Mouse (Mus musculus) liver, embryonic 14.5 days (tissue): ENCODE measurements around the gene Tmco1. TPM values are rescaled to one million over a fixed set of nuclear protein-coding genes. Genes with fewer than 3 reads are reported as not detected.

Source experiments
- ATAC-seq: fragments of 200-750 bp; cut with Nextera tagmentation; 2 replicates; pipeline ENCODE4 v1.8.0; 2017; ENCODE audit warnings: moderate number of reproducible peaks, mild to moderate bottlenecking, moderate library complexity; ENCODE audit not compliant: insufficient read depth
- DNase-seq, 3 experiments: peaks; one replicate each; pipeline ENCODE4 v3.0.0-alpha.2; 2012 to 2013; ENCODE audit warnings: low read depth in 3 of 3, low spot score in 3 of 3
- H3K27ac ChIP-seq: fragments of 300-500 bp; sonication (generic); 2 replicates; pipeline ENCODE4 v1.5.1; 2014; ENCODE audit warnings: moderate library complexity, mild to moderate bottlenecking, control low read depth, inconsistent platforms
- H3K27me3 ChIP-seq: fragments of 300-500 bp; sonication (generic); 2 replicates; pipeline ENCODE4 v1.6.1; 2014; ENCODE audit warnings: mild to moderate bottlenecking, low read length, moderate library complexity; ENCODE audit not compliant: control insufficient read depth, insufficient read depth
- H3K36me3 ChIP-seq: fragments of 300-500 bp; sonication (generic); replicated peaks from 2 replicates; pipeline ENCODE4 v1.6.1; 2014; ENCODE audit warnings: low read depth; ENCODE audit not compliant: control insufficient read depth, insufficient read depth
- H3K4me1 ChIP-seq, 2 experiments: fragments of 200-500 bp in 1 of 2; fragments of 300-500 bp in 1 of 2; sonication (generic) in 1 of 2; replicated peaks; 2 replicates each; pipeline ENCODE4 v1.6.1; 2012 to 2014; ENCODE audit warnings: antibody characterized with exemption in 1 of 2, inconsistent platforms in 1 of 2, low read length in 1 of 2; ENCODE audit not compliant: control insufficient read depth in 2 of 2, insufficient read depth in 2 of 2
- H3K4me2 ChIP-seq: fragments of 300-500 bp; sonication (generic); 2 replicates; pipeline ENCODE4 v1.6.1; 2014; ENCODE audit warnings: low read depth, mild to moderate bottlenecking, control low read depth, moderate library complexity
- H3K4me3 ChIP-seq, 2 experiments: fragments of 200-500 bp in 1 of 2; fragments of 300-500 bp in 1 of 2; sonication (generic) in 1 of 2; 2 replicates each; pipeline ENCODE4 v1.5.1; 2012 to 2014; ENCODE audit warnings: low read depth in 2 of 2, low read length in 2 of 2, mild to moderate bottlenecking in 2 of 2, control low read depth in 1 of 2, inconsistent platforms in 1 of 2, moderate library complexity in 1 of 2; ENCODE audit not compliant: insufficient read depth in 1 of 2
- H3K9ac ChIP-seq: fragments of 300-500 bp; sonication (generic); replicated peaks from 2 replicates; pipeline ENCODE4 v1.6.1; 2014; ENCODE audit warnings: mild to moderate bottlenecking, control low read depth, moderate library complexity
- H3K9me3 ChIP-seq: fragments of 300-500 bp; sonication (generic); 2 replicates; pipeline ENCODE4 v1.6.1; 2016; ENCODE audit warnings: low read length, mixed read lengths; ENCODE audit not compliant: control insufficient read depth
- CTCF ChIP-seq: IDR thresholded peaks from 2 replicates; pipeline ENCODE4 v1.5.1; 2016; ENCODE audit warnings: antibody characterized with exemption, low read depth, control low read depth
- EP300 ChIP-seq: IDR thresholded peaks from 2 replicates; pipeline ENCODE4 v1.6.1; 2016; ENCODE audit warnings: antibody characterized with exemption, low read depth
- WGBS: fragments of 180-500 bp; shearing (Covaris S2); extraction: QIAGEN DNeasy Blood & Tissue Kit; methylation state at CpG from one replicate; pipeline ENCODE4 v1.1.7; 2014; ENCODE audit not compliant: insufficient replicate concordance; 5-methylcytosine and 5-hydroxymethylcytosine counted together
- microRNA-seq: library from miRNA; unstranded; fragments of <30 nt; microRNA quantifications from one replicate; pipeline ENCODE4, GENCODE M21; 2016
- polyA plus RNA-seq, 2 experiments: library from polyadenylated mRNA; depleted of rRNA in 1 of 2; stranded (reverse) in 1 of 2; unstranded in 1 of 2; fragments of >200 nt; fragmentation: Nextera tagmentation in 1 of 2; extraction: Ambion mirVana in 1 of 2; gene quantifications; 2 replicates each; pipeline versions ENCODE4 v1.2.1 to v1.2.3; 2012 to 2014

The Tmco1 gene
- polyA plus RNA-seq, 2 experiments, result 43.4 to 64.1 TPM

DNA sequence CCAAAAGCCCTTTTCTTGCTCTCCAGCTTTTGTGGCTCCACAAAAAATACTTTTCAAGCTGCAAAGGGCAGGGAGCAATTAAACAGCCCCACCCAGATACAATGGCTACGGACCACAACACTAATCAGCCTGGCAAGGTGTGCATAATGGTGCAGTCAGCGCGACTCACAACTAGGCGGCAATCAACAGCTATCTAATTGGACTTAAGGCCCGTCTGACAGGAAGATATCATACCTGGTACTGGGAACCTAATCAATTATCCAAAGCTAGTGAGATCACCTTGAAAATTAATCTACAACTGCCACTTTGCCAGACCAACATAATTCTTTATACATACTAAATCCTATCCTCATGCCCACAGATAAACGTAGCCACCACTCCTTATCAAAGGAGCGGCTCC, 74.1 kb downstream of the Tmco1 start:
- Histone ChIP-seq H3K4me3 (peak overlapping the region in 1 of 2 experiments; percentile 34; a peak in 2 of 4 replicates), H3K9me3 (no peaks in the 10 kb centered on the region), H3K27ac (peak overlapping the region; percentile 99), H3K27me3 (no peaks in the 10 kb centered on the region), H3K36me3 (peaks cover 52% of the 10 kb centered on the region), H3K4me1 (peaks cover 73 to 83% of the 10 kb centered on the region in 2 experiments), H3K4me2 (peak overlapping the region; percentile 81), H3K9ac (peak overlapping the region; percentile 71)
- peak; percentile 31; the same call in 1 of the 2 replicates for TF ChIP-seq EP300
- peak; percentile 19; the same call in 1 of the 2 replicates for TF ChIP-seq CTCF
- ATAC-seq, result no peak
- 21% methylated on average over 7 of the region's 7 CpGs for WGBS
- peak in 1 of 3 experiments; percentile 59 for DNase-seq

DNA sequence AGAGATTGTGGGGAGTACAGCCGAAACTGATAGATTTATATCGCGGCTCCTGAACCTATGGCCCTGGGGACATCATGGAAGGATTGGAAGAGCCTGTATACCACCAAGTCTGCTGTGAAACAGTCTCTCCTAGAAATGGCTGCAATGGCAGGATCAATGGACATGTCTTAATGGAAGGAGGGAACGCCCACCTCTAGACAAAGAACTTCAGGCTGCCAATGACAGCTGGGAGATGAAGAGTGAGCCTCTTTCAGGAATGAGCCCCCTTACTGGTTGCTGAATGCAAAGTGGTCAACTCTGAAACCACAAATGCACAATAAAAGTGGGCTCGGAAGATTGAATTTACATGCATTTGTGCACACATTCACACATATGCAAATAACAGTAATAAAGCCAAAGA, 74.6 kb downstream of the Tmco1 start:
- no peaks in the 10 kb centered on the region for H3K27me3 ChIP-seq
- peak overlapping the region; percentile 99 for H3K27ac ChIP-seq
- H3K4me1 ChIP-seq, result peaks cover 76 to 85% of the 10 kb centered on the region in 2 experiments
- 57% methylated on average over 5 of the region's 5 CpGs for WGBS
- no peak for ATAC-seq
- peak overlapping the region; percentile 71 for H3K9ac ChIP-seq
- TF ChIP-seq CTCF (no peak), EP300 (no peak)
- H3K9me3 ChIP-seq, result no peaks in the 10 kb centered on the region
- DNase-seq, result no peak
- peak overlapping the region; percentile 2 to 34; a peak in 2 of 4 replicates for H3K4me3 ChIP-seq
- peaks cover 49% of the 10 kb centered on the region for H3K36me3 ChIP-seq
- peak overlapping the region; percentile 81 for H3K4me2 ChIP-seq

DNA sequence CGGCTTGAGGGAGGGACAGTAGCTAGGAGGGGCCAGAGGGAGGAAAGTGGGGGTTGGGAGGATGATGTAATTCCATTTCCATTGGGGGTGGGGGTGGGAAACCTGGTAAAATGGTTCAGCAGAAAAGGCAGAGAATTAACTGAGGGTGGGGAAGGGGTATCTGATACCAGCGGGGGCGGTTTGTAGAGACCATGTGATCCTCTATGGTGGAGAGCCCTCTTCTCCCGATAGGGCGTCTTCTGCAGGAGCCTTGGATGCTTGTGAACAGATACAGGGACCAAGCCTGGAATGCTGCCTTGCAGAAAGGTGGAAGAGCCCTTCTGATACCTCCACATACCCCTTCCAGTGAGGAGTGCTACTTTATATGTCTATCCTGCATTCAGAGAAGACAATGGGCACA, 75.0 kb downstream of the Tmco1 start:
- H3K27ac ChIP-seq, result peak overlapping the region; percentile 99
- peaks cover 79 to 86% of the 10 kb centered on the region in 2 experiments for H3K4me1 ChIP-seq
- H3K4me2 ChIP-seq, result peak overlapping the region; percentile 81

More for the DNA sequence above, 75.0 kb downstream of the Tmco1 start:
- Histone ChIP-seq H3K27me3 (no peaks in the 10 kb centered on the region), H3K36me3 (peaks cover 49% of the 10 kb centered on the region), H3K9ac (peak overlapping the region; percentile 71), H3K9me3 (no peaks in the 10 kb centered on the region), H3K4me3 (peak overlapping the region in 1 of 2 experiments; percentile 34; a peak in 2 of 4 replicates)
- WGBS, result 61% methylated on average over 5 of the region's 5 CpGs
- no peak for DNase-seq
- no peak for TF ChIP-seq CTCF
- TF ChIP-seq EP300, result no peak
- no peak for ATAC-seq

Small RNA genes lying within 50 kb of the gene (microRNA-seq; reads per million reads assigned to microRNA genes)
- gene Gm25911 (not detected), gene Mir6347 (not detected)

Other genes with a start within 250 kb of the Tmco1 start
- 15.3 and 17.6 TPM in 2 replicates for gene Uck2, start 23.1 kb upstream of the Tmco1 start, polyA plus RNA-seq (2012; rRNA removed)
- gene Uck2, start 23.1 kb upstream of the Tmco1 start, polyA plus RNA-seq (2014; fragmentation: Nextera tagmentation; extraction: Ambion mirVana), result 42.6 and 43.4 TPM in 2 replicates
- 21.9 and 28.1 TPM in 2 replicates for gene Aldh9a1, start 41.6 kb downstream of the Tmco1 start, polyA plus RNA-seq (2012; rRNA removed)
- gene Aldh9a1, start 41.6 kb downstream of the Tmco1 start, polyA plus RNA-seq (2014; fragmentation: Nextera tagmentation; extraction: Ambion mirVana), result 52.5 and 59.9 TPM in 2 replicates
- 330 and 468 TPM in 2 replicates for gene Mgst3, start 85.5 kb downstream of the Tmco1 start, polyA plus RNA-seq (2012; rRNA removed)
- 596 and 611 TPM in 2 replicates for gene Mgst3, start 85.5 kb downstream of the Tmco1 start, polyA plus RNA-seq (2014; fragmentation: Nextera tagmentation; extraction: Ambion mirVana)
- 0.02 TPM in 1 of 2 replicates, not detected in the other for gene Lrrc52, start 158.4 kb downstream of the Tmco1 start, polyA plus RNA-seq (2012; rRNA removed)
- gene Lrrc52, start 158.4 kb downstream of the Tmco1 start, polyA plus RNA-seq (2014; fragmentation: Nextera tagmentation; extraction: Ambion mirVana), result 0.16 TPM in 1 of 2 replicates, not detected in the other